Mouse (Mus musculus) forebrain, embryonic 11.5 days (tissue): ENCODE results near the gene Nrn1l. TPM values are rescaled to one million over a fixed set of nuclear protein-coding genes. Genes with fewer than 3 reads are reported as not detected.

Experiments used
- ATAC-seq: fragments of 200-750 bp; cut with Nextera tagmentation; replicated peaks from 2 replicates; pipeline ENCODE4 v1.8.0; 2017; ENCODE audit warnings: moderate TSS enrichment; ENCODE audit not compliant: low FRiP score
- DNase-seq: peaks from one replicate; pipeline ENCODE4 v3.0.0-alpha.2; 2017; ENCODE audit warnings: low spot score
- H3K27ac ChIP-seq: fragments of 300-500 bp; sonication (generic); 2 replicates; pipeline ENCODE4 v1.5.1; 2014; ENCODE audit warnings: low read depth, low read length
- H3K27me3 ChIP-seq: fragments of 300-500 bp; sonication (generic); 2 replicates; pipeline ENCODE4 v1.6.1; 2014; ENCODE audit warnings: mild to moderate bottlenecking, low read length, mixed read lengths; ENCODE audit not compliant: control insufficient read depth, insufficient read depth
- H3K36me3 ChIP-seq: fragments of 300-500 bp; sonication (generic); 2 replicates; pipeline ENCODE4 v1.6.1; 2014; ENCODE audit warnings: mild to moderate bottlenecking, low read length, moderate library complexity, mixed read lengths; ENCODE audit not compliant: control insufficient read depth, insufficient read depth
- H3K4me1 ChIP-seq: fragments of 300-500 bp; sonication (generic); replicated peaks from 2 replicates; pipeline ENCODE4 v1.6.1; 2014; ENCODE audit warnings: low read length, mixed read lengths; ENCODE audit not compliant: control insufficient read depth, insufficient read depth
- H3K4me2 ChIP-seq: fragments of 300-500 bp; sonication (generic); 2 replicates; pipeline ENCODE4 v1.6.1; 2014; ENCODE audit warnings: low read depth, mild to moderate bottlenecking, low read length, moderate library complexity, mixed read lengths; ENCODE audit not compliant: severe bottlenecking
- H3K4me3 ChIP-seq: fragments of 300-500 bp; sonication (generic); 2 replicates; pipeline ENCODE4 v1.5.1; 2014; ENCODE audit warnings: low read depth, low read length
- H3K9ac ChIP-seq: fragments of 300-500 bp; sonication (generic); 2 replicates; pipeline ENCODE4 v1.6.1; 2014; ENCODE audit warnings: low read length
- H3K9me3 ChIP-seq: fragments of 300-500 bp; sonication (generic); 2 replicates; pipeline ENCODE4 v1.6.1; 2016; ENCODE audit warnings: low read length, mixed read lengths; ENCODE audit not compliant: control insufficient read depth
- WGBS: fragments of 180-500 bp; shearing (Covaris S2); extraction: QIAGEN DNeasy Blood & Tissue Kit; methylation state at CpG from one replicate; pipeline ENCODE4 v1.1.7; 2014; 5-methylcytosine and 5-hydroxymethylcytosine counted together
- polyA plus RNA-seq: library from polyadenylated mRNA; unstranded; fragments of >200 nt; fragmentation: Nextera tagmentation; extraction: Ambion mirVana; gene quantifications from 2 replicates; pipeline ENCODE4 v1.2.1, GENCODE M21; 2014

Gene Nrn1l
- 1.1 TPM in 1 of 2 replicates, not detected in the other for polyA plus RNA-seq

DNA sequence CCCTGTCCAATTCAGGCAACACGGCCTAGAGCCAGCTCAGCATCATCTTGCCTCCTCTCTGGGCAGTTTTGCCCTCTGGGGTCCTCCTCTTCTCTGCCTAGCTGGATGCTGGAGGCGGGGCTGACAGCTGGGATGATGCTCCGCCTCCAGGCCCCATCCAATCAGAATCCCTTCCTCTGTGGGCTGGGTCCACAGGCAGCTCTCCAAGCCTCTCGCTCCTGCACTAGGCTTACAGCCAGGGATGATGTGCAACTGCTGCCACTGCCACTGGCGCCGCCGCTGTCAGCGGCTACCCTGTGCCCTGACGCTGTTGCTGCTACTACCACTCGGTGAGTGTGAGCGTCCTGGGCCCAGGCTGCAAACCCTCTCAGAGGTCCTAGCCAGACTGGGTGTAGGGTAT lies at the start of gene Nrn1l:
Gene Nrn1l (plus strand): TSS at position 229 of the 400 bp plus-strand sequence.
- no peaks in the 10 kb centered on the region for H3K9me3 ChIP-seq
- peaks cover 5% of the 10 kb centered on the region; the same call in 1 of the 2 replicates for H3K4me1 ChIP-seq
- no peak within 1 kb of the TSS for H3K27ac ChIP-seq
- no peak within 1 kb of the TSS for H3K4me2 ChIP-seq
- no peak within 1 kb of the TSS for H3K9ac ChIP-seq
- peak; percentile 83 for DNase-seq
- ATAC-seq: peak; percentile 92
- WGBS: 5% methylated on average over 11 of the region's 11 CpGs
- peaks cover 12% of the 10 kb centered on the region for H3K36me3 ChIP-seq
- no peak within 1 kb of the TSS for H3K4me3 ChIP-seq
- H3K27me3 ChIP-seq: no peaks in the 10 kb centered on the region

DNA sequence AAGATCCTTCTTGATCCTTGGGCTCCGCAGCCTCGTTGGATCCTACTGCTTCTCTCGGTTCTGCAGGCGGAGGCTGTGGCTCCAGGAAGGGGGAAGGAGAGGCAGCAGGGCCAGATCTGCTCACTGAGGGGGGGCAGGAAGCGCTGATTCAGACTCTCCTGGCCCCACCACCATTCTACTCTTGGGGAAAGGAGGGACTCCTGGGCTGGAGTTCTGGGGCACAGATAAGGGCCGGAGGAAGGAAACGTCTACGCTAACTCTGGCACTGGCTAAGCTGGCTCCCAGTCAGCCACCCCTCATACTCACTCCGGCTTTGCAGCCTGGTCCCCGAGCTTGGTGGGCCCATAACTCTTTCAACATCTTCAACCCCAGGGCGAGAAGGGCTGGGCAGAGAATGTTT lies 46.7 kb upstream of the Nrn1l start:
- no peak for DNase-seq
- H3K4me2 ChIP-seq: no peak overlapping the region
- WGBS: 94% methylated on average over 11 of the region's 11 CpGs
- no peaks in the 10 kb centered on the region for H3K4me1 ChIP-seq
- H3K9ac ChIP-seq: no peak overlapping the region
- H3K9me3 ChIP-seq: no peaks in the 10 kb centered on the region
- H3K27me3 ChIP-seq: no peaks in the 10 kb centered on the region
- H3K27ac ChIP-seq: no peak overlapping the region
- no peak overlapping the region for H3K4me3 ChIP-seq
- peaks cover 18% of the 10 kb centered on the region for H3K36me3 ChIP-seq
- no peak for ATAC-seq

DNA sequence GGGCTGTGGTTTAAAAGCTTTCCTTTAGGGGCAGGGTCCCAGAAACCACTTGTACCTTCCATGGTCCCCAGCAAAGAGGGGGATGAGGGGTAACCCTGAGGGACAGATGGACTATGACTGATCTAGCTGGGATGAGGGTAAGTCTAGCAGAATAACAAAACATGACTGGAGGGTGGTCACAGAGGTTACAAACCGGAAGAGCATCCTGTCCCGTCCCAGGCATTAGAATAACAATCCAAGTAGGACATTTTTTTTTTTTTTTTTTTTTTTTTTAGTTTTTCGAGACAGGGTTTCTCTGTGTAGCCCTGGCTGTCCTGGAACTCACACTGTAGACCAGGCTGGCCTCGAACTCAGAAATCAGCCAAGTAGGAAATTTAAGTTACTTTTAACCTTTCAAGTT lies 43.4 kb upstream of the Nrn1l start:
- H3K4me1 ChIP-seq: no peaks in the 10 kb centered on the region
- peaks cover 8% of the 10 kb centered on the region for H3K36me3 ChIP-seq
- H3K9me3 ChIP-seq: no peaks in the 10 kb centered on the region
- no peak overlapping the region for H3K4me2 ChIP-seq
- no peak for DNase-seq
- no peak overlapping the region for H3K9ac ChIP-seq
- no peak overlapping the region for H3K4me3 ChIP-seq
- ATAC-seq: no peak
- WGBS: 85% methylated on average over 4 of the region's 4 CpGs
- no peak overlapping the region for H3K27ac ChIP-seq
- H3K27me3 ChIP-seq: no peaks in the 10 kb centered on the region

DNA sequence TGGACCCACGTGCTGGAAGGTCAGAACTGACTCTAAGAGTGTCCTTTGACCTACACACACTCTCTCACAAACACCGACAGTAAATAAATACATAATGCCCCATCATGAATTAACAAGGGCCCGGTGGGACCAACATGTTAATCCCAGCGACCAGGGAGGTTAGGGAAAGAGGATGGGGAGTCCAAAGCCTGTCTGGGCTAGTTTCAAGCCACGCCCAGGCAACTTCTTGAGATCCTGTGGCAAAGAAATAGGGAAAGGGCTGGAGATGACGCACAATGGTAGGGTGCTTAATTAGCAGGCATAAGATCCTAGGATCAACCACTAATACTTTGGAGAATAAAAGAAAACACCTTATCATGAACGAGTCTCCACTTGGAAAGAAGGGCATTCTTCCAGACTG lies 42.8 kb upstream of the Nrn1l start:
- 82% methylated on average over 7 of the region's 7 CpGs for WGBS
- Histone ChIP-seq H3K4me3 (no peak overlapping the region), H3K36me3 (peaks cover 8% of the 10 kb centered on the region)

DNA sequence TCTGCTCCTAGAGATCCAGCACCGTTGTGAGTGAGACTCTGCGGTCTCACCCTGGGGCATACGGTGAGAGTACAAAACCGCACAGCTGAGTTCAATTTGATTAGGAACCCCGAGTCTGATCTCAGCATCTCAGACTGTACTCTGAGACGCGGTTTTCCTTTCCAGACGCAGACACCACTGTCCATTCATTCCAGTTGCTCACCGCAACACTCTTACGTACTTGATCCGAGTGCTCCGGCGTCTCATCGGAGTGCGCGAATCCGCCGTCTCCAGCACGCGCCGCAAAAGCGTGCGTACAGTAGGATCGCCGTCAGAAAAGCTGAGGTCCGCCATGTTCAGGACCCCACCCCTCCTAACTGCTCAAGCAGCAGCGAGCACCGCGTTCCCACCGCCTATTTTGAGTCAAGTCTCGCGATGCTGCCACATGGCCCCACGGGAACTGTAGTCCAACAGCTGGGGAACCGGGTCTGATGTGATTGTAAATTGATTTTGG lies 41.7 kb upstream of the Nrn1l start:
- DNase-seq: peak; percentile 95
- Histone ChIP-seq H3K36me3 (peaks cover 8% of the 10 kb centered on the region), H3K9ac (peak overlapping the region; percentile 83), H3K4me2 (peak overlapping the region; percentile 74), H3K4me1 (peaks cover 9% of the 10 kb centered on the region; the same call in 1 of the 2 replicates), H3K4me3 (peak overlapping the region; percentile 81), H3K9me3 (no peaks in the 10 kb centered on the region), H3K27ac (peak overlapping the region; percentile 53; the same call in 1 of the 2 replicates), H3K27me3 (no peaks in the 10 kb centered on the region)
- WGBS: under 1% methylated on average over 34 of the region's 34 CpGs
- peak; percentile 83 for ATAC-seq

More for the DNA sequence above, 42.8 kb upstream of the Nrn1l start:
- ATAC-seq (no peak), DNase-seq (no peak)
- Histone ChIP-seq H3K27ac (no peak overlapping the region), H3K4me2 (no peak overlapping the region; the same call in 1 of the 2 replicates), H3K9me3 (no peaks in the 10 kb centered on the region), H3K27me3 (no peaks in the 10 kb centered on the region), H3K9ac (no peak overlapping the region), H3K4me1 (no peaks in the 10 kb centered on the region)

DNA sequence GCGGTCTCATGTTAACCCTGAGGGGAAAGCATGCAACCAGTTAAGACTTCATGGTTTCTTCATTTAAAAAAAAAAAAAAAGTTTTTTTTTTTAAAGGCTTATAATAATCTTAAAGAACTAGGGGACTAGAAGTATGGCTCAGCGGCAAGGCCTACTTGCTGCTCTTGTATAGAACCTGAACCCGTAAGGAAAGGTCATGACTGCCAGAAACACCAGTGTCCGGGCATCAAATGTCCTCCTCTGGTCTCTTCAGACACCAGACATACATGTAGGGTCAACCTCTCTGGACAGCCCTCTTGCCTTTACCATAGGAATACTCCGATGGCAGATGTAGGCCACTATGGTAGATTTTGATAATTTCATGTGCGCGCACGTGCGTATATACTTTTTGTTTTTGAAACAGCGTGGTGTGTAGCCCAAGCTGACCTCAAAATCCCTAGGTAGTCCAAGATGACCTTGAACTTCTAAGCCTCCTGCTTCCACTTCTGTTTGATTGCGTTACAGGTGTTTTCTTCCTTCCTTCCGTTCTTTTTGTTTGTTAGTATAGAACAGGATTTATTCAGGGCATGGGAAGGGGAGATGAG lies 41.1 kb upstream of the Nrn1l start:
- no peak overlapping the region for H3K4me2 ChIP-seq
- H3K4me3 ChIP-seq: no peak overlapping the region
- H3K36me3 ChIP-seq: peaks cover 8% of the 10 kb centered on the region
- peaks cover 14% of the 10 kb centered on the region; the same call in 1 of the 2 replicates for H3K4me1 ChIP-seq
- ATAC-seq: no peak
- no peaks in the 10 kb centered on the region for H3K9me3 ChIP-seq
- DNase-seq: no peak
- no peak overlapping the region for H3K9ac ChIP-seq
- 81% methylated on average over 12 of the region's 12 CpGs for WGBS
- no peak overlapping the region for H3K27ac ChIP-seq
- H3K27me3 ChIP-seq: no peaks in the 10 kb centered on the region

DNA sequence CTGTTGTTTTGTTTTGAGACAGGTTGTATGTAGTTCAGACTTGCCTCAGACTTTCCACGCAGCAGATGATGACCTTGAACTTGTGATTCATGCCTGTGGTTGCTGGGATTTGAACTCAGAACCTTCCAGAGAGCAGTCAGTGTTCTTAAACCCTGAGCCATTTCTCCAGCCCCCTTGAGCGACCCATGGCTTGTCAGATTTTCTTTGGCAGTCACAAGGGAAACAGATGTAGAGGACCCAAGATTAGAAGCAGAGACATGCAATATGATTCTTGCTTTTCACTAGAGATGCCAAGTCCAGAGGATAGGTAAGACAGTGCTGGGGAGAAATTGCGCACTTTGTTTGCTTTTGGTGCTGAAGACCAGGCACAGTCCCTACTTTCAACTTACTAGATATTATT lies 40.2 kb upstream of the Nrn1l start, which contains the start of gene Cenpt:
Gene Cenpt (minus strand): TSS at position 101 of the 400 bp plus-strand sequence.
- ATAC-seq: no peak
- no peak within 1 kb of the TSS for H3K4me3 ChIP-seq

DNA sequence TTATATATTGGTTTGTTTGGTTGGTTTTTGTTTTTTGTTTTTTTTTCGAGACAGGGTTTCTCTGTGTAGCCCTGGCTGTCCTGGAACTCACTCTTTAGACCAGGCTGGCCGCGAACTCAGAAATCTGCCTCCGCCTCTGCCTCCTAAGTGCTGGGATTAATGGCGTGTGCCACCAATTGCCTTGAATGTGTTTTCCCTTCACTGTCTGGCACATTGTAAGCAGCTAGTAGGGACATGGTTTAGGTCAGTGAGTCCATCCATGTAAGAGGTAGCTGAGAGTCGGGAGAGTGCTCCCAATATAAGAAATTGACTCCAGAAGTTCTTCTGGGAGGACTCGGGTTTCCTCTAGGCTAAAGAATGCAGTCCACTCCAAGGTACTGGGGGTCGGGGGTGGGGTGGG lies 39.1 kb upstream of the Nrn1l start:
- peak overlapping the region; percentile 78 for H3K4me3 ChIP-seq
- no peaks in the 10 kb centered on the region for H3K27me3 ChIP-seq
- no peak for DNase-seq
- no peaks in the 10 kb centered on the region for H3K9me3 ChIP-seq
- H3K4me1 ChIP-seq: peaks cover 14% of the 10 kb centered on the region
- 27% methylated on average over 8 of the region's 8 CpGs for WGBS
- ATAC-seq: peak; percentile 18; the same call in 1 of the 2 replicates
- H3K27ac ChIP-seq: no peak overlapping the region
- peak overlapping the region; percentile 79 for H3K9ac ChIP-seq
- H3K4me2 ChIP-seq: peak overlapping the region; percentile 26; the same call in 1 of the 2 replicates
- peaks cover 1% of the 10 kb centered on the region; the same call in 1 of the 2 replicates for H3K36me3 ChIP-seq

More for the DNA sequence above, 40.2 kb upstream of the Nrn1l start, which contains the start of gene Cenpt:
- no peak for DNase-seq
- Histone ChIP-seq H3K4me1 (peaks cover 14% of the 10 kb centered on the region; the same call in 1 of the 2 replicates), H3K9ac (no peak within 1 kb of the TSS), H3K4me2 (no peak within 1 kb of the TSS), H3K27ac (no peak within 1 kb of the TSS), H3K36me3 (peaks cover 8% of the 10 kb centered on the region), H3K27me3 (no peaks in the 10 kb centered on the region), H3K9me3 (no peaks in the 10 kb centered on the region)
- WGBS: 89% methylated on average over 3 of the region's 3 CpGs
